Comparison of ENCODE assay signal across 9 mouse cellular contexts in genomic region chr6:52417439-52418124, GRCm38 (mm10).
DNase-seq lines count a peak whose midpoint lies in the region; ATAC-seq and TF ChIP-seq lines count a peak whose summit lies in the region.
"Had no signal": no experiment of that assay in that cellular context is flagged by ENCODE, and none has a peak within 500 bp of the region (broad histone marks: within the 10 kb centered on the region; RNA-seq: fewer than 3 reads in every experiment).

No protein-coding gene starts in this region.

- peak; percentile 67; the same call in 1 of the 2 replicates for ATAC-seq in hindbrain, embryonic 16.5 days
- no peak for ATAC-seq in hindbrain, embryonic 11.5 days (ENCODE audit: low FRiP score)
- peak; percentile 89 for ATAC-seq in lung, embryonic 14.5 days (ENCODE audit: insufficient read depth)
- ATAC-seq in liver, embryonic 12.5 days: no peak
- no peak for ATAC-seq in midbrain, embryonic 13.5 days

- H3K4me3 ChIP-seq in hindbrain, embryonic 16.5 days (ENCODE audit: low read length): no peak overlapping the region
- H3K4me3 ChIP-seq in hindbrain, embryonic 11.5 days (ENCODE audit: low read depth, low read length): no peak overlapping the region
- H3K4me3 ChIP-seq in lung, embryonic 14.5 days (ENCODE audit: low read depth, low read length): no peak overlapping the region
- H3K4me3 ChIP-seq in liver, embryonic 12.5 days: no peak overlapping the region
- no peak overlapping the region for H3K4me3 ChIP-seq in midbrain, embryonic 13.5 days (replicated peaks)
- H3K4me3 ChIP-seq: myocyte had no signal

- no peaks in the 10 kb centered on the region for H3K36me3 ChIP-seq in hindbrain, embryonic 16.5 days (ENCODE audit: control insufficient read depth, insufficient read depth, low read length)
- H3K36me3 ChIP-seq in hindbrain, embryonic 11.5 days (ENCODE audit: control insufficient read depth, insufficient read depth, low read length): no peaks in the 10 kb centered on the region
- no peaks in the 10 kb centered on the region for H3K36me3 ChIP-seq in lung, embryonic 14.5 days (ENCODE audit: insufficient read depth)
- no peaks in the 10 kb centered on the region for H3K36me3 ChIP-seq in liver, embryonic 12.5 days
- H3K36me3 ChIP-seq in midbrain, embryonic 13.5 days: no peaks in the 10 kb centered on the region

- no peaks in the 10 kb centered on the region for H3K4me1 ChIP-seq in hindbrain, embryonic 16.5 days (ENCODE audit: control insufficient read depth, insufficient read depth, low read depth, low read length)
- H3K4me1 ChIP-seq in hindbrain, embryonic 11.5 days (replicated peaks; ENCODE audit: control insufficient read depth, insufficient read depth, low read length): no peaks in the 10 kb centered on the region
- H3K4me1 ChIP-seq in lung, embryonic 14.5 days (ENCODE audit: insufficient read depth): peaks cover 23% of the 10 kb centered on the region
- no peaks in the 10 kb centered on the region for H3K4me1 ChIP-seq in liver, embryonic 12.5 days
- H3K4me1 ChIP-seq in midbrain, embryonic 13.5 days (replicated peaks): peaks cover 11% of the 10 kb centered on the region; the same call in 1 of the 2 replicates

- H3K9me3 ChIP-seq in hindbrain, embryonic 16.5 days (ENCODE audit: control insufficient read depth, low read length): no peaks in the 10 kb centered on the region
- no peaks in the 10 kb centered on the region for H3K9me3 ChIP-seq in hindbrain, embryonic 11.5 days (ENCODE audit: control insufficient read depth, low read length)
- H3K9me3 ChIP-seq in lung, embryonic 14.5 days (ENCODE audit: low read depth, low read length): no peaks in the 10 kb centered on the region
- no peaks in the 10 kb centered on the region for H3K9me3 ChIP-seq in liver, embryonic 12.5 days (replicated peaks)
- H3K9me3 ChIP-seq in midbrain, embryonic 13.5 days: no peaks in the 10 kb centered on the region

- no peak overlapping the region for H3K9ac ChIP-seq in hindbrain, embryonic 16.5 days (ENCODE audit: low read depth, low read length)
- no peak overlapping the region for H3K9ac ChIP-seq in hindbrain, embryonic 11.5 days (ENCODE audit: low read depth, low read length)
- no peak overlapping the region for H3K9ac ChIP-seq in lung, embryonic 14.5 days
- no peak overlapping the region for H3K9ac ChIP-seq in liver, embryonic 12.5 days
- H3K9ac ChIP-seq in midbrain, embryonic 13.5 days (replicated peaks): no peak overlapping the region

- no peak for DNase-seq in hindbrain, embryonic 11.5 days (ENCODE audit: low spot score)
- DNase-seq in embryo, embryonic 11 days: peak; percentile 47
- peak; percentile 42 for DNase-seq in heart, postnatal 4 days
- peak; percentile 96 for DNase-seq in lung, embryonic 14.5 days
- no peak for DNase-seq in ovary, adult 18-20 months (ENCODE audit: low spot score)

- no peaks in the 10 kb centered on the region for H3K27me3 ChIP-seq in hindbrain, embryonic 16.5 days (replicated peaks; ENCODE audit: control insufficient read depth, insufficient read depth, low read length)
- no peaks in the 10 kb centered on the region for H3K27me3 ChIP-seq in hindbrain, embryonic 11.5 days (ENCODE audit: control insufficient read depth, insufficient read depth, low read length)
- H3K27me3 ChIP-seq in lung, embryonic 14.5 days (ENCODE audit: insufficient read depth, low read length): no peaks in the 10 kb centered on the region
- H3K27me3 ChIP-seq in liver, embryonic 12.5 days (replicated peaks): no peaks in the 10 kb centered on the region
- no peaks in the 10 kb centered on the region for H3K27me3 ChIP-seq in midbrain, embryonic 13.5 days

- H3K27ac ChIP-seq in hindbrain, embryonic 16.5 days (ENCODE audit: low read depth, low read length): no peak overlapping the region
- no peak overlapping the region for H3K27ac ChIP-seq in hindbrain, embryonic 11.5 days (ENCODE audit: low read depth, low read length)
- peak overlapping the region; percentile 94 for H3K27ac ChIP-seq in lung, embryonic 14.5 days (ENCODE audit: low read depth)
- no peak overlapping the region for H3K27ac ChIP-seq in liver, embryonic 12.5 days
- H3K27ac ChIP-seq in midbrain, embryonic 13.5 days: no peak overlapping the region

- H3K4me2 ChIP-seq in hindbrain, embryonic 16.5 days (ENCODE audit: low read length): no peak overlapping the region
- no peak overlapping the region for H3K4me2 ChIP-seq in hindbrain, embryonic 11.5 days (replicated peaks; ENCODE audit: low read depth, low read length)
- peak overlapping the region; percentile 31 for H3K4me2 ChIP-seq in lung, embryonic 14.5 days
- H3K4me2 ChIP-seq in liver, embryonic 12.5 days: no peak overlapping the region
- H3K4me2 ChIP-seq in midbrain, embryonic 13.5 days (replicated peaks): no peak overlapping the region

- TF ChIP-seq CTCF in lung, embryonic 14.5 days (IDR thresholded peaks at IDR 0.05; ENCODE audit: low read depth): no peak

- WGBS in hindbrain, embryonic 16.5 days: 60% methylated on average over 10 of the region's 10 CpGs
- 70% methylated on average over 10 of the region's 10 CpGs for WGBS in hindbrain, embryonic 11.5 days
- WGBS in lung, embryonic 14.5 days: 14% methylated on average over 10 of the region's 10 CpGs
- WGBS in liver, embryonic 12.5 days (ENCODE audit: insufficient replicate concordance): 59% methylated on average over 10 of the region's 10 CpGs
- WGBS in midbrain, embryonic 13.5 days: 70% methylated on average over 10 of the region's 10 CpGs

Comparison
In these comparisons a context has a peak if more than half of its experiments do, and no peak if none do; other contexts are left out.
1. ATAC-seq: peak in hindbrain, embryonic 16.5 days (single experiment) and lung, embryonic 14.5 days (single experiment); none in hindbrain, embryonic 11.5 days (single experiment), liver, embryonic 12.5 days (single experiment) and midbrain, embryonic 13.5 days (single experiment).
2. DNase-seq: peak in embryo, embryonic 11 days (single experiment), heart, postnatal 4 days (single experiment) and lung, embryonic 14.5 days (single experiment); none in hindbrain, embryonic 11.5 days (single experiment) and ovary, adult 18-20 months (single experiment).